Mouse (Mus musculus) erythroblast, embryonic 14.5 days (primary cell): Measurements from ENCODE around the gene Lamtor5.

Experiments
- GATA1 ChIP-seq: IDR thresholded peaks from 2 replicates; pipeline ENCODE4 v1.6.1; 2012; ENCODE audit warnings: low read length, inconsistent platforms, mixed read lengths
- TAL1 ChIP-seq: IDR thresholded peaks from 3 replicates; pipeline ENCODE4 v1.6.1; 2012; ENCODE audit warnings: low read length, inconsistent platforms, mixed read lengths

DNA sequence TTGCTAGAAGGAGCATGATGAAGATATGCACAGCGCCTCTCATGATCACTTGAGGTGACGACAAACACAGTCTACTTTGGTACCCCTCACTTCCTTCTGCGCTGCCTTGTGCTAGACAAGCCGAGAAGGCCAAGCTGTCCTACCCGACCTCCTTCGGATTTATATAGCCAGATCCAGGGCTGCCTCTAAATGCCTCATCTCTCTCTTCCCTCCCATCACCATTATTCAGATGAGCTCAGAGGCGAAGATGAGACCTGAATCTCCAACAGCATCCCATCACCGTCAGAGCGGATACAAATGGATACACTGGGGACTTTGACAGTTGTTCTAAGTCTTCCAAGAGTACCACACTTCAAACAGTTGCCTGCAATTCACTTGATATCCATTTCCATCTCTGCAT is 39.1 kb upstream of the Lamtor5 start, which contains the start of gene Prok1:
- TF ChIP-seq GATA1 (no peak), TAL1 (no peak)
